Mouse (Mus musculus) intestine, embryonic 15.5 days (tissue): ENCODE measurements around the gene Dmxl2. TPM values are rescaled to one million over a fixed set of nuclear protein-coding genes. Genes with fewer than 3 reads are reported as not detected.

ENCODE experiments used
- ATAC-seq: fragments of 200-750 bp; cut with Nextera tagmentation; 2 replicates; pipeline ENCODE4 v1.8.0; 2017; ENCODE audit warnings: moderate TSS enrichment, moderate library complexity
- H3K27ac ChIP-seq: fragments of 300-500 bp; sonication (generic); 2 replicates; pipeline ENCODE4 v1.5.1; 2015; ENCODE audit warnings: mild to moderate bottlenecking, inconsistent platforms
- H3K27me3 ChIP-seq: fragments of 300-500 bp; sonication (generic); replicated peaks from 2 replicates; pipeline ENCODE4 v1.6.1; 2015; ENCODE audit warnings: inconsistent platforms
- H3K36me3 ChIP-seq: fragments of 300-500 bp; sonication (generic); 2 replicates; pipeline ENCODE4 v1.6.1; 2015; ENCODE audit warnings: inconsistent platforms
- H3K4me1 ChIP-seq: fragments of 300-500 bp; sonication (generic); replicated peaks from 2 replicates; pipeline ENCODE4 v1.6.1; 2015; ENCODE audit warnings: inconsistent platforms
- H3K4me2 ChIP-seq: fragments of 300-500 bp; sonication (generic); replicated peaks from 2 replicates; pipeline ENCODE4 v1.6.1; 2015; ENCODE audit warnings: mild to moderate bottlenecking, inconsistent platforms
- H3K4me3 ChIP-seq: fragments of 300-500 bp; sonication (generic); replicated peaks from 2 replicates; pipeline ENCODE4 v1.5.1; 2015; ENCODE audit warnings: inconsistent platforms
- H3K9ac ChIP-seq: fragments of 300-500 bp; sonication (generic); 2 replicates; pipeline ENCODE4 v1.6.1; 2015; ENCODE audit warnings: inconsistent platforms
- H3K9me3 ChIP-seq: fragments of 300-500 bp; sonication (generic); 2 replicates; pipeline ENCODE4 v1.6.1; 2016; ENCODE audit warnings: inconsistent platforms
- WGBS: fragments of 180-500 bp; shearing (Covaris S2); methylation state at CpG from one replicate; pipeline ENCODE4 v1.1.7; 2015; 5-methylcytosine and 5-hydroxymethylcytosine counted together
- polyA plus RNA-seq: library from polyadenylated mRNA; unstranded; fragments of >200 nt; fragmentation: Nextera tagmentation; extraction: Ambion mirVana; gene quantifications from 2 replicates; pipeline ENCODE4 v1.2.1, GENCODE M21; 2015

Gene Dmxl2
- 4.1 and 4.4 TPM in 2 replicates for polyA plus RNA-seq

GRCm38 (mm10) chr9:54501453-54502110, at the start of gene Dmxl2:
Gene Dmxl2, minus strand, starts transcription at chr9:54501626.
- H3K36me3 ChIP-seq = no peaks in the 10 kb centered on the region
- peak; percentile 94 for ATAC-seq
- H3K4me1 ChIP-seq = no peaks in the 10 kb centered on the region
- H3K27me3 ChIP-seq = no peaks in the 10 kb centered on the region
- no peaks in the 10 kb centered on the region for H3K9me3 ChIP-seq
- 0 out of 2 replicates have a peak within 1 kb of the TSS, but pooled peaks have one; percentile 27 for H3K27ac ChIP-seq
- peak within 1 kb of the TSS; percentile 70 for H3K4me3 ChIP-seq
- under 1% methylated on average over 92 of the region's 99 CpGs for WGBS
- H3K4me2 ChIP-seq = peak within 1 kb of the TSS; percentile 99
- H3K9ac ChIP-seq = peak within 1 kb of the TSS; percentile 67

- no peak overlapping the region for H3K9ac ChIP-seq
- no peaks in the 10 kb centered on the region for H3K9me3 ChIP-seq
- no peaks in the 10 kb centered on the region for H3K27me3 ChIP-seq
- no peaks in the 10 kb centered on the region for H3K4me1 ChIP-seq
- no peak overlapping the region for H3K4me2 ChIP-seq
- H3K36me3 ChIP-seq = no peaks in the 10 kb centered on the region
- ATAC-seq = no peak
- WGBS = 91% methylated on average over 6 of the region's 6 CpGs
- H3K27ac ChIP-seq = no peak overlapping the region
- no peak overlapping the region for H3K4me3 ChIP-seq
Measured at GRCm38 (mm10) chr9:54549433-54549832, 48.0 kb upstream of the Dmxl2 start.

- 18% methylated on average over 5 of the region's 5 CpGs for WGBS
- H3K9ac ChIP-seq = no peak overlapping the region
- no peak for ATAC-seq
- no peaks in the 10 kb centered on the region for H3K36me3 ChIP-seq
- H3K4me1 ChIP-seq = no peaks in the 10 kb centered on the region
- H3K27ac ChIP-seq = no peak overlapping the region
- H3K27me3 ChIP-seq = no peaks in the 10 kb centered on the region
- no peak overlapping the region for H3K4me3 ChIP-seq
- no peaks in the 10 kb centered on the region for H3K9me3 ChIP-seq
- H3K4me2 ChIP-seq = no peak overlapping the region
Measured at GRCm38 (mm10) chr9:54547536-54547935, 46.1 kb upstream of the Dmxl2 start.

- Histone ChIP-seq H3K9ac (no peak overlapping the region), H3K9me3 (no peaks in the 10 kb centered on the region), H3K27ac (no peak overlapping the region), H3K4me2 (no peak overlapping the region), H3K27me3 (no peaks in the 10 kb centered on the region), H3K36me3 (no peaks in the 10 kb centered on the region), H3K4me3 (no peak overlapping the region), H3K4me1 (no peaks in the 10 kb centered on the region)
- ATAC-seq = no peak
- WGBS = 95% methylated on average over 4 of the region's 4 CpGs
Measured at GRCm38 (mm10) chr9:54544954-54545315, 43.5 kb upstream of the Dmxl2 start.

- H3K4me2 ChIP-seq = no peak overlapping the region
- H3K4me1 ChIP-seq = no peaks in the 10 kb centered on the region
- no peak overlapping the region for H3K4me3 ChIP-seq
- no peak for ATAC-seq
- H3K27me3 ChIP-seq = no peaks in the 10 kb centered on the region
- no peak overlapping the region for H3K9ac ChIP-seq
- WGBS = 89% methylated on average over 9 of the region's 9 CpGs
- H3K36me3 ChIP-seq = no peaks in the 10 kb centered on the region
- no peaks in the 10 kb centered on the region for H3K9me3 ChIP-seq
- H3K27ac ChIP-seq = no peak overlapping the region
Measured at GRCm38 (mm10) chr9:54544212-54544953, 43.0 kb upstream of the Dmxl2 start.

- H3K4me3 ChIP-seq = no peak overlapping the region
- H3K9ac ChIP-seq = no peak overlapping the region
- H3K9me3 ChIP-seq = no peaks in the 10 kb centered on the region
- H3K27ac ChIP-seq = no peak overlapping the region
- WGBS = 72% methylated on average over 5 of the region's 5 CpGs
- no peaks in the 10 kb centered on the region for H3K27me3 ChIP-seq
- H3K4me2 ChIP-seq = no peak overlapping the region
- no peaks in the 10 kb centered on the region for H3K4me1 ChIP-seq
- no peak for ATAC-seq
- no peaks in the 10 kb centered on the region for H3K36me3 ChIP-seq
Measured at GRCm38 (mm10) chr9:54540801-54541200, 39.4 kb upstream of the Dmxl2 start.

GRCm38 (mm10) chr9:54538684-54539083, 37.3 kb upstream of the Dmxl2 start, which contains the start of gene Sh2d7:
Gene Sh2d7, plus strand, starts transcription at chr9:54538984.
- no peak within 1 kb of the TSS for H3K9ac ChIP-seq
- H3K4me1 ChIP-seq = no peaks in the 10 kb centered on the region
- H3K27ac ChIP-seq = no peak within 1 kb of the TSS
- 91% methylated on average over 14 of the region's 14 CpGs for WGBS
- no peaks in the 10 kb centered on the region for H3K36me3 ChIP-seq
- no peak within 1 kb of the TSS for H3K4me3 ChIP-seq
- H3K9me3 ChIP-seq = no peaks in the 10 kb centered on the region
- ATAC-seq = no peak
- H3K4me2 ChIP-seq = no peak within 1 kb of the TSS
- no peaks in the 10 kb centered on the region for H3K27me3 ChIP-seq

- Histone ChIP-seq H3K9ac (no peak overlapping the region), H3K27me3 (no peaks in the 10 kb centered on the region), H3K4me1 (no peaks in the 10 kb centered on the region), H3K4me3 (no peak overlapping the region), H3K9me3 (no peaks in the 10 kb centered on the region), H3K36me3 (no peaks in the 10 kb centered on the region), H3K4me2 (no peak overlapping the region), H3K27ac (no peak overlapping the region)
- 93% methylated on average over 3 of the region's 3 CpGs for WGBS
- no peak for ATAC-seq
Measured at GRCm38 (mm10) chr9:54538244-54538643, 36.8 kb upstream of the Dmxl2 start.

- no peak for ATAC-seq
- 68% methylated on average over 3 of the region's 3 CpGs for WGBS
Measured at GRCm38 (mm10) chr9:54537480-54537879, 36.1 kb upstream of the Dmxl2 start.

GRCm38 (mm10) chr9:54537030-54537429, 35.6 kb upstream of the Dmxl2 start:
- H3K9ac ChIP-seq = no peak overlapping the region
- no peak overlapping the region for H3K4me3 ChIP-seq
- no peaks in the 10 kb centered on the region for H3K4me1 ChIP-seq
- no peak for ATAC-seq
- H3K27me3 ChIP-seq = no peaks in the 10 kb centered on the region
- H3K36me3 ChIP-seq = no peaks in the 10 kb centered on the region
- 54% methylated on average over 4 of the region's 4 CpGs for WGBS
- no peaks in the 10 kb centered on the region for H3K9me3 ChIP-seq
- H3K27ac ChIP-seq = no peak overlapping the region
- no peak overlapping the region for H3K4me2 ChIP-seq

More at GRCm38 (mm10) chr9:54537480-54537879, 36.1 kb upstream of the Dmxl2 start:
- Histone ChIP-seq H3K4me3 (no peak overlapping the region), H3K27ac (no peak overlapping the region), H3K4me2 (no peak overlapping the region), H3K4me1 (no peaks in the 10 kb centered on the region), H3K9me3 (no peaks in the 10 kb centered on the region), H3K9ac (no peak overlapping the region), H3K36me3 (no peaks in the 10 kb centered on the region), H3K27me3 (no peaks in the 10 kb centered on the region)

GRCm38 (mm10) chr9:54536236-54536635, 34.8 kb upstream of the Dmxl2 start:
- no peak overlapping the region for H3K4me2 ChIP-seq
- H3K4me3 ChIP-seq = no peak overlapping the region
- ATAC-seq = no peak
- no peaks in the 10 kb centered on the region for H3K36me3 ChIP-seq
- no peak overlapping the region for H3K9ac ChIP-seq
- 85% methylated on average over 7 of the region's 7 CpGs for WGBS
- no peaks in the 10 kb centered on the region for H3K27me3 ChIP-seq
- H3K27ac ChIP-seq = no peak overlapping the region
- no peaks in the 10 kb centered on the region for H3K4me1 ChIP-seq
- H3K9me3 ChIP-seq = no peaks in the 10 kb centered on the region

- WGBS = 63% methylated on average over 5 of the region's 5 CpGs
Measured at GRCm38 (mm10) chr9:54533975-54534374, 32.5 kb upstream of the Dmxl2 start.

GRCm38 (mm10) chr9:54532926-54533325, 31.5 kb upstream of the Dmxl2 start:
- no peak for ATAC-seq
- Histone ChIP-seq H3K36me3 (no peaks in the 10 kb centered on the region), H3K4me3 (no peak overlapping the region), H3K27me3 (no peaks in the 10 kb centered on the region), H3K4me1 (no peaks in the 10 kb centered on the region), H3K4me2 (no peak overlapping the region), H3K27ac (no peak overlapping the region), H3K9ac (no peak overlapping the region), H3K9me3 (no peaks in the 10 kb centered on the region)
- WGBS = 89% methylated on average over 2 of the region's 2 CpGs

More at GRCm38 (mm10) chr9:54533975-54534374, 32.5 kb upstream of the Dmxl2 start:
- Histone ChIP-seq H3K27ac (no peak overlapping the region), H3K4me2 (no peak overlapping the region), H3K27me3 (no peaks in the 10 kb centered on the region), H3K4me3 (no peak overlapping the region), H3K9me3 (no peaks in the 10 kb centered on the region), H3K4me1 (no peaks in the 10 kb centered on the region), H3K36me3 (no peaks in the 10 kb centered on the region), H3K9ac (no peak overlapping the region)
- ATAC-seq = no peak
